Mouse (Mus musculus): ENCODE measurements at regions not wholly inside any gene's neighbourhood (a gene's known extent, or its start where the extent isn't known, plus 50 kb on each side); places are given as distances from the start of the nearest gene placed in this dataset.

DNA sequence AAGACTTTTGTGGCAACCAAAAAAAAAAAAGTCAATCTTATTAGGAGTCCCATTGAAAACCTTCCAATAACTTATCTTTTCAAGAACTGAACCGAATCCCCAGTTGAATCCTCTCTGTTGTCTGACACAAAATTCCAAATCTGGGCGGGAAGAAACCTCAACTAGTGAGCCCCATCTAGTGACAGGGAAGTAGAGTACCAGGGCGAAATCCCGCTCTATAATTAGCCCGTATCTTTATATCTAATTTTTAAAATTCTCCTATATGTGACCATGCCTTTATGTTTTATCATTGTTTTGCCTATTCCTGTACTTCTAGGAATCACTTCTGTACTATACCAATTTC, 195.7 kb downstream of the Pdgfra start:
- no peak for TF ChIP-seq POLR2A (IDR thresholded peaks at IDR 0.05; ENCODE audit: control insufficient read depth in 1 of 2, insufficient read depth in 1 of 2, low read depth in 1 of 2, low read length in 2 of 2, poor library complexity in 1 of 2)
- TF ChIP-seq ZMIZ1 (IDR thresholded peaks at IDR 0.05; ENCODE audit: low read depth, low read length), result no peak
- TF ChIP-seq CTCF (IDR thresholded peaks at IDR 0.05 in 2 of 3, conservative IDR thresholded peaks at IDR 0.05 in 1 of 3; ENCODE audit: control insufficient read depth in 1 of 3, insufficient read depth in 1 of 3, low read depth in 2 of 3, low read length in 3 of 3, poor library complexity in 1 of 3, severe bottlenecking in 1 of 3), result no peak
- no peak for TF ChIP-seq NELFE (IDR thresholded peaks at IDR 0.05; ENCODE audit: low read depth, low read length)
- TF ChIP-seq USF1 (IDR thresholded peaks at IDR 0.05; ENCODE audit: low read depth, low read length), result no peak
- TF ChIP-seq TCF12 (IDR thresholded peaks at IDR 0.05; ENCODE audit: low read depth, low read length), result no peak
- peak; percentile 18 for TF ChIP-seq SMC3 (IDR thresholded peaks at IDR 0.05; ENCODE audit: low read depth, low read length)
- peak; percentile 11 for TF ChIP-seq RAD21 (IDR thresholded peaks at IDR 0.05; ENCODE audit: low read depth, low read length)
- TF ChIP-seq ZC3H11A (IDR thresholded peaks at IDR 0.05; ENCODE audit: low read depth, low read length), result no peak
- no peak for TF ChIP-seq EP300 (IDR thresholded peaks at IDR 0.05; ENCODE audit: low read depth in 1 of 2, low read length in 2 of 2)
- no peak for TF ChIP-seq TBP (IDR thresholded peaks at IDR 0.05; ENCODE audit: low read depth, low read length)
- TF ChIP-seq NRF1 (IDR thresholded peaks at IDR 0.05; ENCODE audit: insufficient read depth, low read depth, low read length, poor library complexity, severe bottlenecking), result no peak
- no peak for TF ChIP-seq BHLHE40 (IDR thresholded peaks at IDR 0.05; ENCODE audit: borderline replicate concordance, low read depth, low read length)

Measured in MEL (cell line).